Mouse (Mus musculus): ENCODE data around the gene Ech1. TPM values are rescaled to one million over a fixed set of nuclear protein-coding genes. Genes with fewer than 3 reads are reported as not detected.

The Ech1 gene
- polyA plus RNA-seq, 2 experiments, result 165 to 200 TPM

GRCm38 (mm10) chr7:28812949-28813348, 12.1 kb upstream of the Ech1 start:
- DNase-seq (ENCODE audit: low spot score), result no peak
- Histone ChIP-seq H3K4me1 (ENCODE audit: control insufficient read depth, insufficient read depth, low read length) (peaks cover 24% of the 10 kb centered on the region), H3K27ac (replicated peaks; ENCODE audit: low read depth, low read length) (no peak overlapping the region), H3K36me3 (ENCODE audit: control insufficient read depth, insufficient read depth, low read length) (peaks cover 61% of the 10 kb centered on the region), H3K27me3 (ENCODE audit: control insufficient read depth, insufficient read depth, low read length) (no peaks in the 10 kb centered on the region), H3K4me2 (replicated peaks; ENCODE audit: low read depth, low read length, severe bottlenecking) (peak overlapping the region; percentile 78), H3K9ac (ENCODE audit: low read depth, low read length, severe bottlenecking) (peak overlapping the region; percentile 88; the same call in 1 of the 2 replicates), H3K4me3 (replicated peaks; ENCODE audit: low read length) (peak overlapping the region; percentile 69), H3K9me3 (ENCODE audit: control insufficient read depth, low read length) (no peaks in the 10 kb centered on the region)
- TF ChIP-seq POLR2A (IDR thresholded peaks at IDR 0.05; ENCODE audit: borderline replicate concordance, extremely low read depth, insufficient read depth, insufficient read length), result no peak
- ATAC-seq (ENCODE audit: low FRiP score, low read depth), result no peak
- 79% methylated on average over 5 of the region's 5 CpGs for WGBS

GRCm38 (mm10) chr7:28814306-28815034, 10.5 kb upstream of the Ech1 start:
- H3K9ac ChIP-seq (ENCODE audit: low read depth, low read length, severe bottlenecking), result no peak overlapping the region
- DNase-seq (ENCODE audit: low spot score), result no peak
- H3K4me1 ChIP-seq (ENCODE audit: control insufficient read depth, insufficient read depth, low read length), result peaks cover 20% of the 10 kb centered on the region
- H3K27me3 ChIP-seq (ENCODE audit: control insufficient read depth, insufficient read depth, low read length), result no peaks in the 10 kb centered on the region
- H3K9me3 ChIP-seq (ENCODE audit: control insufficient read depth, low read length), result no peaks in the 10 kb centered on the region
- H3K4me3 ChIP-seq (replicated peaks; ENCODE audit: low read length), result no peak overlapping the region
- H3K36me3 ChIP-seq (ENCODE audit: control insufficient read depth, insufficient read depth, low read length), result peaks cover 75% of the 10 kb centered on the region
- no peak overlapping the region for H3K4me2 ChIP-seq (replicated peaks; ENCODE audit: low read depth, low read length, severe bottlenecking)
- 88% methylated on average over 5 of the region's 5 CpGs for WGBS
- H3K27ac ChIP-seq (replicated peaks; ENCODE audit: low read depth, low read length), result no peak overlapping the region
- no peak for ATAC-seq (ENCODE audit: low FRiP score, low read depth)
- TF ChIP-seq POLR2A (IDR thresholded peaks at IDR 0.05; ENCODE audit: borderline replicate concordance, extremely low read depth, insufficient read depth, insufficient read length), result no peak

- no peak overlapping the region for H3K4me2 ChIP-seq (replicated peaks; ENCODE audit: low read depth, low read length, severe bottlenecking)
- no peaks in the 10 kb centered on the region for H3K9me3 ChIP-seq (ENCODE audit: control insufficient read depth, low read length)
- H3K4me3 ChIP-seq (replicated peaks; ENCODE audit: low read length), result no peak overlapping the region
- WGBS, result 89% methylated on average over 9 of the region's 9 CpGs
- H3K36me3 ChIP-seq (ENCODE audit: control insufficient read depth, insufficient read depth, low read length), result peaks cover 83% of the 10 kb centered on the region
- H3K27ac ChIP-seq (replicated peaks; ENCODE audit: low read depth, low read length), result no peak overlapping the region
- H3K9ac ChIP-seq (ENCODE audit: low read depth, low read length, severe bottlenecking), result no peak overlapping the region
- H3K27me3 ChIP-seq (ENCODE audit: control insufficient read depth, insufficient read depth, low read length), result no peaks in the 10 kb centered on the region
- ATAC-seq (ENCODE audit: low FRiP score, low read depth) (no peak), DNase-seq (ENCODE audit: low spot score) (no peak)
- TF ChIP-seq POLR2A (IDR thresholded peaks at IDR 0.05; ENCODE audit: borderline replicate concordance, extremely low read depth, insufficient read depth, insufficient read length), result no peak
- H3K4me1 ChIP-seq (ENCODE audit: control insufficient read depth, insufficient read depth, low read length), result peaks cover 20% of the 10 kb centered on the region
Observed at GRCm38 (mm10) chr7:28815230-28815629, 9.8 kb upstream of the Ech1 start.

- no peak overlapping the region for H3K27ac ChIP-seq (replicated peaks; ENCODE audit: low read depth, low read length)
- DNase-seq (ENCODE audit: low spot score) (no peak), ATAC-seq (ENCODE audit: low FRiP score, low read depth) (no peak)
- no peaks in the 10 kb centered on the region for H3K27me3 ChIP-seq (ENCODE audit: control insufficient read depth, insufficient read depth, low read length)
- whole genome bisulfite sequencing, result 86% methylated on average over 9 of the region's 9 CpGs
- H3K9me3 ChIP-seq (ENCODE audit: control insufficient read depth, low read length), result no peaks in the 10 kb centered on the region
- H3K4me2 ChIP-seq (replicated peaks; ENCODE audit: low read depth, low read length, severe bottlenecking), result no peak overlapping the region
- TF ChIP-seq POLR2A (IDR thresholded peaks at IDR 0.05; ENCODE audit: borderline replicate concordance, extremely low read depth, insufficient read depth, insufficient read length), result no peak
- no peak overlapping the region for H3K4me3 ChIP-seq (replicated peaks; ENCODE audit: low read length)
- peaks cover 20% of the 10 kb centered on the region for H3K4me1 ChIP-seq (ENCODE audit: control insufficient read depth, insufficient read depth, low read length)
- no peak overlapping the region for H3K9ac ChIP-seq (ENCODE audit: low read depth, low read length, severe bottlenecking)
- H3K36me3 ChIP-seq (ENCODE audit: control insufficient read depth, insufficient read depth, low read length), result peaks cover 93% of the 10 kb centered on the region
Observed at GRCm38 (mm10) chr7:28816201-28816600, 8.8 kb upstream of the Ech1 start.

GRCm38 (mm10) chr7:28816920-28817319, 8.1 kb upstream of the Ech1 start:
- Histone ChIP-seq H3K9ac (ENCODE audit: low read depth, low read length, severe bottlenecking) (no peak overlapping the region), H3K36me3 (ENCODE audit: control insufficient read depth, insufficient read depth, low read length) (peaks cover 99% of the 10 kb centered on the region), H3K27ac (replicated peaks; ENCODE audit: low read depth, low read length) (no peak overlapping the region), H3K4me1 (ENCODE audit: control insufficient read depth, insufficient read depth, low read length) (peaks cover 19% of the 10 kb centered on the region), H3K4me3 (replicated peaks; ENCODE audit: low read length) (no peak overlapping the region), H3K4me2 (replicated peaks; ENCODE audit: low read depth, low read length, severe bottlenecking) (no peak overlapping the region), H3K27me3 (ENCODE audit: control insufficient read depth, insufficient read depth, low read length) (no peaks in the 10 kb centered on the region), H3K9me3 (ENCODE audit: control insufficient read depth, low read length) (no peaks in the 10 kb centered on the region)
- no peak for TF ChIP-seq POLR2A (IDR thresholded peaks at IDR 0.05; ENCODE audit: borderline replicate concordance, extremely low read depth, insufficient read depth, insufficient read length)
- no peak for ATAC-seq (ENCODE audit: low FRiP score, low read depth)
- DNase-seq (ENCODE audit: low spot score), result no peak
- 93% methylated on average over 10 of the region's 10 CpGs for WGBS
